Comparison of ENCODE assay signal across 8 mouse cellular contexts in genomic region chr5:38479027-38479426, GRCm38 (mm10). TPM values are rescaled to one million over a fixed set of nuclear protein-coding genes. Genes with fewer than 3 reads are reported as not detected.
A peak's percentile ranks its signal among the peaks of the same experiment; 100 is the strongest.
DNase-seq lines count a peak whose midpoint lies in the region; ATAC-seq and TF ChIP-seq lines count a peak whose summit lies in the region.

No protein-coding gene starts in this region.

- peak; percentile 23 to 38 for DNase-seq in heart, adult 2 months
- DNase-seq in heart, adult 9 months (ENCODE audit: low spot score in 2 of 2) = no peak
- peak; percentile 34 for DNase-seq in G1E (ENCODE audit: low spot score)
- DNase-seq in cerebellum, adult 9-10 months = peak; percentile 81
- DNase-seq in thymus, postnatal 0 days (ENCODE audit: low spot score) = peak; percentile 53
- DNase-seq in ovary, postnatal 10 days (ENCODE audit: low spot score) = no peak

- H3K79me2 ChIP-seq in heart, adult 2 months (replicated peaks; ENCODE audit: control insufficient read depth, insufficient read depth, low read length) = no peaks in the 10 kb centered on the region

- H3K4me2 ChIP-seq in intestine, embryonic 16.5 days (ENCODE audit: low read depth, low read length) = peak overlapping the region; percentile 83
- peak overlapping the region; percentile 68 for H3K4me2 ChIP-seq in lung, embryonic 16.5 days (ENCODE audit: low read depth, low read length)

- no peak for TF ChIP-seq CTCF in heart, adult 2 months (IDR thresholded peaks at IDR 0.05)
- TF ChIP-seq CTCF in G1E (IDR thresholded peaks at IDR 0.05; ENCODE audit: low read depth, low read length) = no peak

- H3K4me1 ChIP-seq in heart, adult 2 months (ENCODE audit: control insufficient read depth, insufficient read depth, low read length) = peaks cover 8% of the 10 kb centered on the region
- H3K4me1 ChIP-seq in G1E (ENCODE audit: insufficient read depth, low read depth, low read length) = peaks cover 67% of the 10 kb centered on the region
- H3K4me1 ChIP-seq in intestine, embryonic 16.5 days (ENCODE audit: control insufficient read depth, insufficient read depth, low read length) = peaks cover 9% of the 10 kb centered on the region; the same call in 1 of the 2 replicates
- peaks cover 11% of the 10 kb centered on the region for H3K4me1 ChIP-seq in lung, embryonic 16.5 days (replicated peaks; ENCODE audit: control insufficient read depth, insufficient read depth, low read length)

- no peaks in the 10 kb centered on the region for H3K36me3 ChIP-seq in heart, adult 2 months (ENCODE audit: control insufficient read depth, insufficient read depth, low read length)
- H3K36me3 ChIP-seq in G1E (replicated peaks) = peaks cover 23% of the 10 kb centered on the region
- H3K36me3 ChIP-seq in intestine, embryonic 16.5 days (ENCODE audit: control insufficient read depth, insufficient read depth, low read length) = no peaks in the 10 kb centered on the region
- no peaks in the 10 kb centered on the region for H3K36me3 ChIP-seq in lung, embryonic 16.5 days (ENCODE audit: control insufficient read depth, insufficient read depth, low read length)

- no peak for TF ChIP-seq POLR2A in heart, adult 2 months (IDR thresholded peaks at IDR 0.05; ENCODE audit: insufficient read depth, low read depth, low read length)

- H3K27me3 ChIP-seq in heart, adult 2 months (ENCODE audit: control insufficient read depth, insufficient read depth, low read length) = no peaks in the 10 kb centered on the region
- no peaks in the 10 kb centered on the region for H3K27me3 ChIP-seq in G1E (ENCODE audit: insufficient read depth, low read length)
- no peaks in the 10 kb centered on the region for H3K27me3 ChIP-seq in intestine, embryonic 16.5 days (replicated peaks; ENCODE audit: control insufficient read depth, insufficient read depth, low read length)
- no peaks in the 10 kb centered on the region for H3K27me3 ChIP-seq in lung, embryonic 16.5 days (ENCODE audit: control insufficient read depth, insufficient read depth, low read depth, low read length)

- intact Hi-C loops in heart, adult 2 months (cut with DNase I) = no loop called here

- H3K9me3 ChIP-seq in G1E (replicated peaks) = peaks cover 3% of the 10 kb centered on the region; the same call in 1 of the 2 replicates
- no peaks in the 10 kb centered on the region for H3K9me3 ChIP-seq in intestine, embryonic 16.5 days (ENCODE audit: control insufficient read depth, low read length)
- no peaks in the 10 kb centered on the region for H3K9me3 ChIP-seq in lung, embryonic 16.5 days (ENCODE audit: control insufficient read depth, low read length)

- no peak overlapping the region for H3K27ac ChIP-seq in heart, adult 2 months
- H3K27ac ChIP-seq in intestine, embryonic 16.5 days (ENCODE audit: low read length) = peak overlapping the region; percentile 23; the same call in 1 of the 2 replicates
- no peak overlapping the region for H3K27ac ChIP-seq in lung, embryonic 16.5 days (ENCODE audit: low read length)

- no peak for TF ChIP-seq EP300 in heart, adult 2 months (IDR thresholded peaks at IDR 0.05; ENCODE audit: insufficient read depth, low read depth, low read length)

- ATAC-seq in G1E (ENCODE audit: extremely low read depth, insufficient number of reproducible peaks, low FRiP score, poor library complexity, severe bottlenecking) = peak; percentile 31
- ATAC-seq in intestine, embryonic 16.5 days = peak; percentile 51
- ATAC-seq in lung, embryonic 16.5 days (ENCODE audit: low read depth) = peak; percentile 29

- H3K4me3 ChIP-seq in heart, adult 2 months = no peak overlapping the region
- H3K4me3 ChIP-seq in G1E (ENCODE audit: low read depth, low read length) = peak overlapping the region; percentile 63; the same call in 1 of the 2 replicates
- peak overlapping the region; percentile 55 for H3K4me3 ChIP-seq in intestine, embryonic 16.5 days (ENCODE audit: low read length)
- H3K4me3 ChIP-seq in lung, embryonic 16.5 days (ENCODE audit: low read length) = no peak overlapping the region

- 23% methylated on average over 4 of the region's 4 CpGs for WGBS in heart, adult 2 months
- WGBS in intestine, embryonic 16.5 days = 34% methylated on average over 4 of the region's 4 CpGs
- 14% methylated on average over 4 of the region's 4 CpGs for WGBS in lung, embryonic 16.5 days

- no peak overlapping the region for H3K9ac ChIP-seq in heart, adult 2 months (ENCODE audit: low read depth, low read length)
- no peak overlapping the region for H3K9ac ChIP-seq in intestine, embryonic 16.5 days (ENCODE audit: low read depth, low read length)
- no peak overlapping the region; the same call in 1 of the 2 replicates for H3K9ac ChIP-seq in lung, embryonic 16.5 days (ENCODE audit: low read length)

RNA-seq across cellular contexts. Expression of gene Slc2a9, which starts 23.9 kb away (rescaled TPM):
- total RNA-seq in heart, adult 2 months (2021) = 1 to 10 TPM; 1.3 to 1.6 TPM
- polyA plus RNA-seq in heart, adult 2 months (2012; rRNA removed) = 1.6 and 1.9 TPM in 2 replicates
- 3.5 and 3.7 TPM in 2 replicates for total RNA-seq in G1E (2014; fragmentation: Nextera tagmentation)
- 4.2 and 5.3 TPM in 2 replicates for total RNA-seq in G1E (2017)
- 0.15 and 0.50 TPM in 2 replicates for polyA plus RNA-seq in G1E (2012)
- polyA plus RNA-seq in intestine, embryonic 16.5 days (2015; fragmentation: Nextera tagmentation; extraction: Ambion mirVana) = 2.5 and 2.6 TPM in 2 replicates
- 1.2 and 2.4 TPM in 2 replicates for polyA plus RNA-seq in lung, embryonic 16.5 days (2015; fragmentation: Nextera tagmentation; extraction: Ambion mirVana)
- polyA plus RNA-seq in thymus, postnatal 0 days (2015; fragmentation: Nextera tagmentation; extraction: Ambion mirVana) = 4.7 and 5.2 TPM in 2 replicates

Comparison
In these comparisons a context has a peak if more than half of its experiments do, and no peak if none do; other contexts are left out.
1. DNase-seq: peak in heart, adult 2 months (2 of 2), G1E (single experiment), cerebellum, adult 9-10 months (single experiment) and thymus, postnatal 0 days (single experiment); none in heart, adult 9 months (0 of 2) and ovary, postnatal 10 days (single experiment).
2. H3K4me3 ChIP-seq: peak in G1E (single experiment) and intestine, embryonic 16.5 days (single experiment); none in heart, adult 2 months (single experiment) and lung, embryonic 16.5 days (single experiment).
3. Peak in every context shown above with its lines, with median percentiles within 50 percentile points of each other: ATAC-seq.